Mouse (Mus musculus) embryonic facial prominence, embryonic 13.5 days (tissue): Measurements from ENCODE around the gene Gm49339. TPM values are rescaled to one million over a fixed set of nuclear protein-coding genes. Genes with fewer than 3 reads are reported as not detected.
"Not testable (repeated sequence)": the region's sequence is repeated elsewhere in the genome, so short reads cannot be mapped to it uniquely, and the experiment has no call there.

Experiments used
- ATAC-seq: fragments of 200-750 bp; cut with Nextera tagmentation; 2 replicates; pipeline ENCODE4 v1.8.0; 2017; ENCODE audit warnings: low read depth; ENCODE audit not compliant: insufficient number of reproducible peaks, insufficient read depth, low FRiP score, low TSS enrichment
- H3K27ac ChIP-seq: fragments of 300-500 bp; sonication (generic); 2 replicates; pipeline ENCODE4 v1.5.1; 2015; ENCODE audit warnings: moderate library complexity, mild to moderate bottlenecking, inconsistent platforms
- H3K27me3 ChIP-seq: fragments of 300-500 bp; sonication (generic); 2 replicates; pipeline ENCODE4 v1.6.1; 2015; ENCODE audit warnings: mild to moderate bottlenecking, inconsistent platforms
- H3K36me3 ChIP-seq: fragments of 300-500 bp; sonication (generic); 2 replicates; pipeline ENCODE4 v1.6.1; 2015; ENCODE audit warnings: mild to moderate bottlenecking, inconsistent platforms
- H3K4me1 ChIP-seq: fragments of 300-500 bp; sonication (generic); 2 replicates; pipeline ENCODE4 v1.6.1; 2015; ENCODE audit warnings: inconsistent platforms
- H3K4me2 ChIP-seq: fragments of 300-500 bp; sonication (generic); 2 replicates; pipeline ENCODE4 v1.6.1; 2015; ENCODE audit warnings: moderate library complexity, mild to moderate bottlenecking, inconsistent platforms
- H3K4me3 ChIP-seq: fragments of 300-500 bp; sonication (generic); 2 replicates; pipeline ENCODE4 v1.5.1; 2015; ENCODE audit warnings: mild to moderate bottlenecking, inconsistent platforms
- H3K9ac ChIP-seq: fragments of 300-500 bp; sonication (generic); 2 replicates; pipeline ENCODE4 v1.6.1; 2015; ENCODE audit warnings: mild to moderate bottlenecking, inconsistent platforms
- H3K9me3 ChIP-seq: fragments of 300-500 bp; sonication (generic); 2 replicates; pipeline ENCODE4 v1.6.1; 2016; ENCODE audit warnings: inconsistent platforms
- WGBS: fragments of 180-500 bp; shearing (Covaris S2); methylation state at CpG from one replicate; pipeline ENCODE4 v1.1.7; 2015; ENCODE audit warnings: mixed read lengths; 5-methylcytosine and 5-hydroxymethylcytosine counted together
- polyA plus RNA-seq: library from polyadenylated mRNA; unstranded; fragments of >200 nt; fragmentation: Nextera tagmentation; extraction: Ambion mirVana; gene quantifications from 2 replicates; pipeline ENCODE4 v1.2.1, GENCODE M21; 2015

Gm49339 gene
- polyA plus RNA-seq, result 1.1 TPM in 1 of 2 replicates, not detected in the other

- not testable (repeated sequence) for ATAC-seq, H3K36me3 ChIP-seq, H3K27me3 ChIP-seq, H3K4me2 ChIP-seq, H3K27ac ChIP-seq, H3K9me3 ChIP-seq, H3K9ac ChIP-seq, H3K4me3 ChIP-seq, H3K4me1 ChIP-seq
- 95% methylated on average over 1 of the region's 3 CpGs for WGBS
Measured at GRCm38 (mm10) chr10:51480397-51480796, at the start of gene Gm49339, which contains the start of gene Lilr4b. Gene Gm49339, plus strand, starts transcription at chr10:51480612. Gene Lilr4b, plus strand, starts transcription at chr10:51480632.

GRCm38 (mm10) chr10:51432940-51433339 is 47.5 kb upstream of the Gm49339 start:
- Histone ChIP-seq H3K27ac (no peak overlapping the region), H3K4me2 (no peak overlapping the region), H3K9ac (no peak overlapping the region), H3K4me3 (no peak overlapping the region), H3K4me1 (no peaks in the 10 kb centered on the region), H3K36me3 (no peaks in the 10 kb centered on the region), H3K27me3 (no peaks in the 10 kb centered on the region), H3K9me3 (no peaks in the 10 kb centered on the region)
- no peak for ATAC-seq

GRCm38 (mm10) chr10:51435684-51436083 is 44.7 kb upstream of the Gm49339 start:
- ATAC-seq, result no peak
- Histone ChIP-seq H3K4me2 (no peak overlapping the region), H3K36me3 (no peaks in the 10 kb centered on the region), H3K27ac (no peak overlapping the region), H3K4me3 (no peak overlapping the region), H3K4me1 (no peaks in the 10 kb centered on the region), H3K27me3 (no peaks in the 10 kb centered on the region), H3K9ac (no peak overlapping the region), H3K9me3 (no peaks in the 10 kb centered on the region)
- WGBS, result 76% methylated on average over 3 of the region's 3 CpGs

- Histone ChIP-seq H3K4me3 (no peak overlapping the region), H3K4me1 (no peaks in the 10 kb centered on the region), H3K27ac (no peak overlapping the region), H3K9me3 (no peaks in the 10 kb centered on the region), H3K27me3 (no peaks in the 10 kb centered on the region), H3K9ac (no peak overlapping the region), H3K4me2 (no peak overlapping the region), H3K36me3 (no peaks in the 10 kb centered on the region)
- WGBS, result 83% methylated on average over 4 of the region's 4 CpGs
- no peak for ATAC-seq
Measured at GRCm38 (mm10) chr10:51451610-51452009, 28.8 kb upstream of the Gm49339 start.

GRCm38 (mm10) chr10:51453616-51454298 is 26.7 kb upstream of the Gm49339 start:
- Histone ChIP-seq H3K27me3 (no peaks in the 10 kb centered on the region), H3K4me3 (no peak overlapping the region), H3K4me1 (no peaks in the 10 kb centered on the region), H3K4me2 (no peak overlapping the region), H3K27ac (no peak overlapping the region), H3K9me3 (no peaks in the 10 kb centered on the region), H3K36me3 (no peaks in the 10 kb centered on the region), H3K9ac (no peak overlapping the region)
- WGBS, result 84% methylated on average over 1 of the region's 1 CpGs
- no peak for ATAC-seq

GRCm38 (mm10) chr10:51454365-51454764 is 26.0 kb upstream of the Gm49339 start:
- H3K27me3 ChIP-seq, result no peaks in the 10 kb centered on the region
- H3K9me3 ChIP-seq, result no peaks in the 10 kb centered on the region
- H3K4me1 ChIP-seq, result no peaks in the 10 kb centered on the region
- no peak overlapping the region for H3K4me3 ChIP-seq
- ATAC-seq, result no peak
- 67% methylated on average over 1 of the region's 1 CpGs for WGBS
- H3K27ac ChIP-seq, result no peak overlapping the region
- H3K4me2 ChIP-seq, result no peak overlapping the region
- H3K36me3 ChIP-seq, result no peaks in the 10 kb centered on the region
- H3K9ac ChIP-seq, result no peak overlapping the region

GRCm38 (mm10) chr10:51455762-51456161 is 24.6 kb upstream of the Gm49339 start:
- Histone ChIP-seq H3K27me3 (no peaks in the 10 kb centered on the region), H3K9ac (no peak overlapping the region), H3K9me3 (no peaks in the 10 kb centered on the region), H3K4me2 (no peak overlapping the region), H3K36me3 (no peaks in the 10 kb centered on the region), H3K27ac (no peak overlapping the region), H3K4me1 (no peaks in the 10 kb centered on the region), H3K4me3 (no peak overlapping the region)
- 83% methylated on average over 1 of the region's 1 CpGs for WGBS
- no peak for ATAC-seq

GRCm38 (mm10) chr10:51456369-51456768 is 24.0 kb upstream of the Gm49339 start:
- no peak for ATAC-seq
- H3K4me1 ChIP-seq, result no peaks in the 10 kb centered on the region
- H3K4me2 ChIP-seq, result no peak overlapping the region
- no peak overlapping the region for H3K27ac ChIP-seq
- no peaks in the 10 kb centered on the region for H3K9me3 ChIP-seq
- WGBS, result 83% methylated on average over 4 of the region's 4 CpGs
- no peaks in the 10 kb centered on the region for H3K36me3 ChIP-seq
- no peak overlapping the region for H3K4me3 ChIP-seq
- no peak overlapping the region for H3K9ac ChIP-seq
- H3K27me3 ChIP-seq, result no peaks in the 10 kb centered on the region

- H3K9ac ChIP-seq, ATAC-seq, H3K4me2 ChIP-seq, H3K27ac ChIP-seq, H3K4me1 ChIP-seq, H3K4me3 ChIP-seq, H3K9me3 ChIP-seq, H3K36me3 ChIP-seq, H3K27me3 ChIP-seq: not testable (repeated sequence)
- WGBS, result 38% methylated on average over 4 of the region's 4 CpGs
Measured at GRCm38 (mm10) chr10:51463800-51464199, 16.6 kb upstream of the Gm49339 start.

- not testable (repeated sequence) for ATAC-seq, H3K9me3 ChIP-seq, H3K9ac ChIP-seq, H3K36me3 ChIP-seq, H3K4me2 ChIP-seq, H3K27me3 ChIP-seq, H3K4me3 ChIP-seq, H3K27ac ChIP-seq, H3K4me1 ChIP-seq
- no CpG with 5 or more reads among the region's 2 CpGs for WGBS
Measured at GRCm38 (mm10) chr10:51490691-51491090, 10.3 kb downstream of the Gm49339 start, which contains the start of gene Lilrb4a. Gene Lilrb4a, plus strand, starts transcription at chr10:51490956.

- Histone ChIP-seq H3K4me3 (no peak overlapping the region), H3K9ac (no peak overlapping the region), H3K36me3 (no peaks in the 10 kb centered on the region), H3K9me3 (no peaks in the 10 kb centered on the region), H3K27ac (no peak overlapping the region), H3K4me1 (no peaks in the 10 kb centered on the region), H3K4me2 (no peak overlapping the region), H3K27me3 (no peaks in the 10 kb centered on the region)
- no peak for ATAC-seq
Measured at GRCm38 (mm10) chr10:51520021-51520420, 39.6 kb downstream of the Gm49339 start.

- no peak for ATAC-seq
- no peak overlapping the region for H3K27ac ChIP-seq
- H3K36me3 ChIP-seq, result no peaks in the 10 kb centered on the region
Measured at GRCm38 (mm10) chr10:51521453-51521852, 41.0 kb downstream of the Gm49339 start.

More at GRCm38 (mm10) chr10:51521453-51521852, 41.0 kb downstream of the Gm49339 start:
- H3K9ac ChIP-seq, result no peak overlapping the region
- no peak overlapping the region for H3K4me2 ChIP-seq
- H3K4me1 ChIP-seq, result no peaks in the 10 kb centered on the region
- H3K27me3 ChIP-seq, result no peaks in the 10 kb centered on the region
- no peaks in the 10 kb centered on the region for H3K9me3 ChIP-seq
- H3K4me3 ChIP-seq, result no peak overlapping the region
